Mouse (Mus musculus) heart, postnatal 0 days (tissue): ENCODE data around the gene Slc26a10. TPM values are rescaled to one million over a fixed set of nuclear protein-coding genes. Genes with fewer than 3 reads are reported as not detected.

Source experiments
- ATAC-seq: fragments of 200-750 bp; cut with Nextera tagmentation; 2 replicates; pipeline ENCODE4 v1.8.0; 2017; ENCODE audit warnings: low read depth, moderate number of reproducible peaks, moderate library complexity; ENCODE audit not compliant: insufficient read depth
- DNase-seq: peaks from one replicate; pipeline ENCODE4 v3.0.0-alpha.2; 2016; ENCODE audit warnings: low spot score
- H3K27ac ChIP-seq: fragments of 300-500 bp; sonication (generic); 2 replicates; pipeline ENCODE4 v1.5.1; 2014; ENCODE audit warnings: low read depth, mild to moderate bottlenecking
- H3K27me3 ChIP-seq: fragments of 300-500 bp; sonication (generic); 2 replicates; pipeline ENCODE4 v1.6.1; 2014; ENCODE audit warnings: low read length, mixed read lengths; ENCODE audit not compliant: control insufficient read depth, insufficient read depth
- H3K36me3 ChIP-seq: fragments of 300-500 bp; sonication (generic); replicated peaks from 2 replicates; pipeline ENCODE4 v1.6.1; 2014; ENCODE audit warnings: low read length, mixed read lengths; ENCODE audit not compliant: control insufficient read depth, insufficient read depth
- H3K4me1 ChIP-seq: fragments of 300-500 bp; sonication (generic); 2 replicates; pipeline ENCODE4 v1.6.1; 2014; ENCODE audit warnings: antibody characterized with exemption; ENCODE audit not compliant: control insufficient read depth, insufficient read depth
- H3K4me2 ChIP-seq: fragments of 300-500 bp; sonication (generic); 2 replicates; pipeline ENCODE4 v1.6.1; 2014; ENCODE audit warnings: low read depth, mild to moderate bottlenecking, low read length, moderate library complexity
- H3K4me3 ChIP-seq: fragments of 300-500 bp; sonication (generic); 2 replicates; pipeline ENCODE4 v1.5.1; 2014; ENCODE audit warnings: low read depth, low read length
- H3K9ac ChIP-seq: fragments of 300-500 bp; sonication (generic); replicated peaks from 2 replicates; pipeline ENCODE4 v1.6.1; 2014; ENCODE audit warnings: low read depth, low read length, mixed read lengths
- H3K9me3 ChIP-seq: fragments of 300-500 bp; sonication (generic); replicated peaks from 2 replicates; pipeline ENCODE4 v1.6.1; 2016; ENCODE audit warnings: low read length; ENCODE audit not compliant: control insufficient read depth
- CTCF ChIP-seq: IDR thresholded peaks from 2 replicates; pipeline ENCODE4 v1.5.1; 2016; ENCODE audit warnings: antibody characterized with exemption, control low read depth, low read depth
- EP300 ChIP-seq: IDR thresholded peaks from 2 replicates; pipeline ENCODE4 v1.6.1; 2016; ENCODE audit warnings: antibody characterized with exemption, low read depth
- WGBS: fragments of 180-500 bp; shearing (Covaris S2); extraction: QIAGEN DNeasy Blood & Tissue Kit; methylation state at CpG from one replicate; pipeline ENCODE4 v1.1.7; 2014; 5-methylcytosine and 5-hydroxymethylcytosine counted together
- polyA plus RNA-seq: library from polyadenylated mRNA; unstranded; fragments of >200 nt; fragmentation: Nextera tagmentation; extraction: Ambion mirVana; gene quantifications from 2 replicates; pipeline ENCODE4 v1.2.1, GENCODE M21; 2015
- total RNA-seq: library from RNA; depleted of rRNA; stranded (reverse); fragments of >200 nt; gene quantifications from 2 replicates; pipeline ENCODE4 v1.2.3, GENCODE M21; 2014; ENCODE audit warnings: low replicate concordance

Slc26a10 gene
- total and polyA plus RNA-seq, 2 experiments from 2014 or later: 23.3 to 61.2 TPM

DNA sequence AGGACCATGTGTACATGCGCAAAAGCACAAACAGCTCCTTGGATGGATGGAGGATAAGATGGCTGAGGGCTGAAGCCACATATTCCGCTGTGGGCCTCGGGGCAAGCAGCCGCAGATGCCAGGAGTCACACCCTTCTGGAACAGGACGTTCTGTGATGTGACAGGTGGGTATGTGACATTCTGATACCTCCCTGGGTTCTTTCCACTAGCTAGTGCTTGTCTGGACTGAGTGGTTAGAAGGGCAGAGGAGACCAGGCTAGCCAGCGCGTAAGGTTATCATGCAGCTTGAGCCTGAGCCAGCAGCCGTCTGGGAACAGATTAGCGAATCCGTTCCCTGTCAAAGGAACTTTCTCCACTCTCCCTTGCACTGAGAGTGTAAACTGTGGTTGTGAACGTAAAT lies 39.5 kb downstream of the Slc26a10 start:
- WGBS: 56% methylated on average over 11 of the region's 11 CpGs
- H3K36me3 ChIP-seq: no peaks in the 10 kb centered on the region
- no peaks in the 10 kb centered on the region for H3K27me3 ChIP-seq
- no peak overlapping the region for H3K9ac ChIP-seq
- TF ChIP-seq EP300 (no peak), CTCF (no peak)
- H3K4me3 ChIP-seq: no peak overlapping the region
- ATAC-seq: no peak
- H3K4me1 ChIP-seq: no peaks in the 10 kb centered on the region
- DNase-seq: no peak
- no peak overlapping the region for H3K27ac ChIP-seq
- H3K9me3 ChIP-seq: no peaks in the 10 kb centered on the region
- H3K4me2 ChIP-seq: no peak overlapping the region

DNA sequence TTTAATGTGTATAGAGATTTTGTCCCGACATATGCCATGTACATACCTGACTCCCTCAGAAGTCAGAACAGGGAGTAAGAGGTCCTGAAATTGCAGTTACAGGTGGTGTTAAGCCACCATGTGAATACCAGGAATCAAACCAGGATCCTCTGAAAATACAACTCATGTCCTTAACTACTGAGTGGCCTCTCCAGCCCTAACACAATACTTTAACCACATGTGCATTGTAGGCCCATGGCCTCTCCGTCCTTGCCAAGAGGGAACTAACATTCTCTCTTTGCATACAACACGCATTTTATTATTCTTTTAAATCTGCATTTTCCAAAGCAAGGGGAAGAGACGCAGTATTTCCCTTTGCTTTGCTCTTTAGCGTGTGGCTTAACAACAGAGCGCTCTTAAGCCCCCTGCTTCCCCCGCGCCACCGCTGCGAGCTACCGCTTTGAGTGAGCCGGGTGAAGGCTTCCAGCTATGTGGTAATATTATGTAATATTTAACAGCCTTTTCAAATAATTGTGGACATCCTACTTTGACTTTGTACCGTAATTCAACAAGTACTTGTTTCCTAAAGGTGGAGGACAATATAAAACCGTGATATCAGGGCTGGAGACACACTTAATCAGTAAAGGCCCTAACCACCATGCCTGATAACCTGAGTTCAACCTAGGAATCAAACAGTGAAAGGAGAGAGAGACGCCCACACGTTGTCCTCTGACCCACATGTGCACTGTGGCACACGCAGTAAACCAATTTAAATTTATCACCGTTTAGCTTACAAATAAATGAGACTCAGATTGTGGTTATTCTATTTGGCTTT lies 41.9 kb downstream of the Slc26a10 start:
- no peak overlapping the region for H3K4me2 ChIP-seq
- H3K27ac ChIP-seq: no peak overlapping the region
- no peaks in the 10 kb centered on the region for H3K27me3 ChIP-seq
- no peak for ATAC-seq
- no peaks in the 10 kb centered on the region for H3K36me3 ChIP-seq
- H3K4me1 ChIP-seq: no peaks in the 10 kb centered on the region
- no peak for DNase-seq
- 82% methylated on average over 18 of the region's 18 CpGs for WGBS
- H3K9ac ChIP-seq: no peak overlapping the region
- no peaks in the 10 kb centered on the region for H3K9me3 ChIP-seq
- H3K4me3 ChIP-seq: no peak overlapping the region
- TF ChIP-seq CTCF (no peak), EP300 (no peak)

DNA sequence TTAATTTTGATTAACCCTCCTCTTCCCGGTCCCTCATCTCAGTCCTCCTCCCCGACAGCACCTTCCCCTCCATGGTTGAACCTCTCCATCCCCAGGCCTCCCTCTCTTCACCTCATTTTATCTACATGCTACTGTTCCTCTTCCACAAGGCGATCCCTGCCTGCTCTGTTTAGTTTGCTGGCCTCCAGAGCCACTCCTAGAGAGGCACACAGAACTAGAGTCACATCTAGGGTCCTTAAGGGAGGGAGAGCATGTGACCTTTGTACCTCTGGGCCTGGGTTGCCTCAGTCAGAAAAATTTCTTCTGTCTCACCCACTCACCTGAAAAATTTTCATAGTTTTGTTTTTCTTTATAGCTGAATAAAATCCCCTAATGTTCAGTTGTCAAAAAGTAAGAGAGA lies 42.5 kb downstream of the Slc26a10 start:
- DNase-seq: no peak
- Histone ChIP-seq H3K9me3 (no peaks in the 10 kb centered on the region), H3K4me3 (no peak overlapping the region), H3K27me3 (no peaks in the 10 kb centered on the region), H3K4me2 (no peak overlapping the region), H3K27ac (no peak overlapping the region), H3K9ac (no peak overlapping the region), H3K4me1 (no peaks in the 10 kb centered on the region), H3K36me3 (no peaks in the 10 kb centered on the region)
- 66% methylated on average over 3 of the region's 3 CpGs for WGBS
- no peak for ATAC-seq
- TF ChIP-seq EP300: no peak
- TF ChIP-seq CTCF: no peak

GRCm38 (mm10) chr10:127136510-127136909 lies 43.9 kb downstream of the Slc26a10 start:
- Histone ChIP-seq H3K4me3 (no peak overlapping the region), H3K27ac (peak overlapping the region; percentile 32; the same call in 1 of the 2 replicates), H3K4me1 (no peaks in the 10 kb centered on the region), H3K9me3 (no peaks in the 10 kb centered on the region), H3K27me3 (no peaks in the 10 kb centered on the region), H3K4me2 (no peak overlapping the region), H3K9ac (no peak overlapping the region), H3K36me3 (no peaks in the 10 kb centered on the region)
- TF ChIP-seq CTCF: no peak
- no peak for TF ChIP-seq EP300
- ATAC-seq (no peak), DNase-seq (no peak)
- WGBS: 73% methylated on average over 4 of the region's 4 CpGs

DNA sequence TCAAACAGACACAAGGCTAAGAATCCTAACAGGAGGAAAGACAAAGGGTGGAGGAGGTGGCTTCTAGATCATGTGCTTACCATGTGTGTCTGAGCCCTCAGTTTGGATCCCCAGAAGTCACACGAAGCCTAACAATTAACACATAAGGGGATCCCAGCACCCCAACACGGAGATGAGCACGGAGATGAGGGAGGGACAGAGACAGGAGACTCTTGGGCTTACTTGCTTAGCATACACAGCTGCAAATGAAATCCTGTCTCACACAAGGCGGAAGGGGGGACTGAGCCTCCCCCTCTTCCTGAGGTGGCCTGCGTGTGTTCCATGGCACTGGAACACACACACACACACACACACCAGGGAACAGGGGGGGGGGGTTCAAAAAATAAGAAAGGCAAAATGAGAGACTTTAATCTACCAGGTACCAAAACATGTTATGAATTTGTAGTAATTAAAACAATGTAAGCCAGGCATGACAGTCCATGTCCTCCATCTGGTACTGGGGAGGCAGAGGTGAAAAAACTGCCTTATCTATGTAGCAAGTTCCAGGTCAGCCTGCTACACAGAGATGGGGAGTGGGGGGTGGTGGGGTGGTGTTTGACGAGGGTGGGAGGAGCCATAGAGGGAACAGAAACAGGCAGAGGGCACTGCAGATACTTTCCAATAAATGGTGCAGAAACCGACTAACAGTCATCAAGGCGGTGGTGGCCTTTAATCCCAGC lies 45.2 kb downstream of the Slc26a10 start:
- WGBS: 40% methylated on average over 8 of the region's 8 CpGs
- DNase-seq: no peak
- H3K9ac ChIP-seq: no peak overlapping the region

More for the DNA sequence above, 45.2 kb downstream of the Slc26a10 start:
- Histone ChIP-seq H3K27me3 (no peaks in the 10 kb centered on the region), H3K36me3 (no peaks in the 10 kb centered on the region), H3K4me3 (no peak overlapping the region), H3K9me3 (no peaks in the 10 kb centered on the region), H3K27ac (no peak overlapping the region), H3K4me2 (no peak overlapping the region), H3K4me1 (no peaks in the 10 kb centered on the region)
- no peak for TF ChIP-seq EP300
- TF ChIP-seq CTCF: no peak
- ATAC-seq: no peak
